Mouse (Mus musculus): ENCODE data around the gene Ktn1.

DNA sequence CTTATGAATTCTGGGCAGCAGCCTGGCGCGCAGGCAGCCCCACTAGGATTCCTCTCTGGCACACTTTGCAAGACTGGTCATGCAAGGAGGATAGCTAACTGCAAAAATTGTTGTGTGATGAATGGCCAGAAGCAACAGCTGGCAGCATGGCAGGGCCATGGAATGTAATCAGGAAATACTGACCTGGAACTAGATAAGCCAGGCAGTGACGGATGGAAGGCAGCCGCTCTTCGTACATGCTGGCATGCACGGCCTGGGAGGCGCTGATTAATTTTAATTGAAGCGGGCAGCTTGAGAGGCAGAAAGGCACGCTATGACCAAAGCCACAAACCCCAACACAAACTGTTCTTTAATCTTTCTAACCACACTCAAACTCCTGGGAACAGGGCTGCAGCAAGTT is 13.8 kb upstream of the Ktn1 start:
- TF ChIP-seq POLR2A (IDR thresholded peaks at IDR 0.05; ENCODE audit: borderline replicate concordance, low read depth, low read length) (no peak), CTCF (IDR thresholded peaks at IDR 0.05; ENCODE audit: low read depth, low read length) (no peak)

Measured in bone marrow macrophage, adult 2 months (primary cell).